Mouse (Mus musculus) layer of hippocampus, postnatal 36 days (tissue): ENCODE measurements around the gene Ino80. TPM values are rescaled to one million over a fixed set of nuclear protein-coding genes. Genes with fewer than 3 reads are reported as not detected.

Source experiments
- DNase-seq, 2 experiments: peaks; one replicate each; pipeline ENCODE4 v3.0.0; 2022
- total RNA-seq, 2 experiments: library from RNA; stranded (reverse); gene quantifications; 2 replicates each; pipeline ENCODE4 v1.2.3; 2021

The Ino80 gene
- total RNA-seq, 2 experiments from 2014 or later, result 18.2 to 18.7 TPM

DNA sequence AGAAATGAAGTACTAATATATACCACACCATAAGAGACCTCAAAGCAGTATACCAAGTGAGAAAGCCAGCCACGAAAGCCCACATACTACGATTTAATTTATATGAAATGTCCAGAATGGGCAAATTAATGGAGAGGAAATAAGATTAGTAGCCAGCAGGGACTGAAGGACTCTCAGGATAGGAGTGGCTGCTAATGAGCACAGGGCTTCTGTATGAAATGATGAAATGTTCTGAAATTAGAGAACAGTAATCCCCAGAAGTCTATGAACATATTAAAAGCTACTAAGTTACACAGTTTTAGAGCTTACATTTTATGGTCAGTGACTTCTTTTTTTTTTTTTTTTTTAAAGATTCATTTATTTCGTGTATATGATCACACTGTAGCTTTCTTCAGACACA, 22.9 kb downstream of the Ino80 start:
- DNase-seq, result no peak

- peak in 1 of 2 experiments; percentile 10 for DNase-seq
Measured at GRCm38 (mm10) chr2:119436988-119437387, 40.5 kb downstream of the Ino80 start.

GRCm38 (mm10) chr2:119436467-119436866, 41.0 kb downstream of the Ino80 start:
- no peak for DNase-seq

- DNase-seq, result peak; percentile 24 to 38
Measured at GRCm38 (mm10) chr2:119413819-119414218, 63.7 kb downstream of the Ino80 start.

DNA sequence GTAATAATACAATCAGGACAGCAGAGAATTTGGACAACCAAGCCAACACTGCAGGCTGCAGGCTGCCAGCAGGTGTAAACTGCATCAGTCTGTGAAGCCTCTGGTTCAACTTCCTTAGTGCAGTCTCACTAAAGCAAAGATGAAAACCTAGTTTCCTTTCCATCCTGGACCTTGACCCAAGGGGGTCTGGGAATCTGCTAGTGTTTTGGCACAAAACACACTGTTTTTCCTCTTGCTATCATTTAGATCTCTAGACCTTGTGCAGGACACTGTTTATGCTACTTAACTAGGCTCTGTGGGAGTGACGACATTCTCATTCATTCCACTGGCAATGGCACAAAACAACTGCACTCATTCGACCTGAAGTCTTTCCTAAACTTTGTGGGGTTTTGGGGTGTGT, 65.8 kb downstream of the Ino80 start:
- DNase-seq, result no peak

DNA sequence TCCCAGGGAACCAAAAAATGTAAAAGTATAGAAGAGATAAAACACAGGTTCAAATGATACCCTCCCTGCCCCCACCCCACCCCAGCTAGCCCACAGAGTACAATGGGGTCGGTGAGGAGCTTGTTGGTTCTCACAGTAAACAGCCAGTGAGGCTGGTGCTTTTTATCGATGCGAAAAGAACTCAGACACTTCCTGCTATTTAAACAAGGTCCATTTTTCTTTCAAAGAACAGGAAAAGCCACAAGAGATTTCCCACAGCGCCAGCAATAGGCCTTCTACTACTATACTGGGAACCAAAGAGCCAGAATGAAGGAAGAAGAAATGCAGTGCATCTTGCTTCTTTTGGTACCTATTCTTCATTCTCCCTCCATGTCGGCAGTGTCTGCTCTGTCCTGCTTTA, 66.5 kb downstream of the Ino80 start:
- DNase-seq, result no peak

- no peak for DNase-seq
Measured at GRCm38 (mm10) chr2:119408733-119409132, 68.8 kb downstream of the Ino80 start.

DNA sequence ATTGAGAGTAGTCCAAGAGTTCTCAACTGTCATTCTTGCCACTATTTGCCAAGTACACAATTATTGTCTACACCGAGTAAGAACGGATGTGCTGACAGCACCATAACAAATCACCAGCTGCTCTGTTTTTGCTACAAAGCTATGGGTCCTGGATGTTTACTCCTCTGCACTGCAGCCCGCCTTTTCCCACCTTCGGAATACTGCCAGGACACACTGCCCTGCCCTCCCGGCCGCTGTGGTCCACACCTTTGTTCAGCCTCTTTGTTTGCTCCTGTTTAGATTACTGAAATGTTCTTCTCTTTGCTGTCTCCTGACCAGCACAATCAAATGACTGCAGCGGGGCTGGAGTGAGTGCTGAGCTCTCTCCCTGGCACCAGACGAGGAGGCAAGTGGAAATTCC, 69.2 kb downstream of the Ino80 start:
- no peak for DNase-seq

- DNase-seq, result no peak
Measured at GRCm38 (mm10) chr2:119399313-119399712, 78.2 kb downstream of the Ino80 start.

- DNase-seq, result no peak
Measured at GRCm38 (mm10) chr2:119398665-119399064, 78.8 kb downstream of the Ino80 start.

DNA sequence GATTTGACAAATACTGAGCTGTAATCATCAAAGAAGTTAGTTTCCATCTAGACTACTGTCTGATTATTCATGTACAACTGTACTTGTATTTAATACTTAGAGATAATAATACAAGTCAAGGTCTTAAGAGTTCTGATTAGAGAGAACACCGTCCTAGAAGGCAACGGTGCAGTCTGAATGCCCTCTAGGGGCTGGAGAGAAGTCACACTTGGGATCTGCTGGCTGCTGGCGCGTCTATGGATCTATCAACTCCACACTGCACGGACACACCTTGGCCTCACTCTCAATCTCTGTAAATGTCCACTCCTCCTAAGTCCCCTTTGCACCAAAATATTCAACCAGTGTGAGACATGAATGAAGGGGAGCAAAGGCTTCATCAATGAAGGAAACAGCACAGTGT, 79.2 kb downstream of the Ino80 start:
- DNase-seq, result no peak

- no peak for DNase-seq
Measured at GRCm38 (mm10) chr2:119389992-119390391, 87.5 kb downstream of the Ino80 start.

DNA sequence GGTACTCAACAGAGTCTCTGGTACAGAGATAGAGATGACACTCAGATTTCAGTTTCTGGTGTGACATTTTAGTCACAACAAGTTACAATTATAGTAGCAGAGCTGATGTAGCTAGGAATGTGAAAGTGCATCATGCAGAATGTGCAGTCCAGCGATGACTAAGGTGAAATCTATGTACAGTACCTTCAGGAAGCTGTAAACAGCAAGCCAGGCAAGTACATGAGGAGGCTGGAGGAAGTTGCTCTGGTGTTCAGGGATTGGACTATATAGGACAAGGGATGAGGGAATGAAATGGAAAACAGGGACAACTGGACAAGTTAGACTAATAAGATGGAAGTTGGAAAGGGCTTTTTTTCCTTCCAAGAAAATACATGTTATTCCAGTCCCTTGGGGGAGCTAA, 89.2 kb downstream of the Ino80 start:
- no peak for DNase-seq

DNA sequence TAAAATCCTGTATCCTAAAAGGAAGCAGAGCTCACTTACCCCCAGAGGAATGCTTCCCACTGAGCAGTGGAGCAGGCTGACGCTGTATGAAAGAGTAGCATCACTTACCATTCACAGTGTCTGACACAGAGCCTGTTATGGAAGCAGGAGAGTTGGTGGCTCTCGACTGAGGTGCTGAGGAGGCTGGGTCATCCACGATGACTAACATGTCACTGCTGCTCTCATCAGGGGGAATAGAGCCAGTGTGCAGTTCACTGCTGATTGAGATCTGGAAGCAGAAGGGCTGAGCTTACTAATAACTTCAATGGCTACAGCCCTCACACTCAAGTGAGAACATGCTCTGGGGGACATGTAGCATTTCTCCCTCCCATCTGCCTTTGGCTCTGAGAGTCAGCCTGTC, 98.0 kb downstream of the Ino80 start:
- DNase-seq, result no peak

DNA sequence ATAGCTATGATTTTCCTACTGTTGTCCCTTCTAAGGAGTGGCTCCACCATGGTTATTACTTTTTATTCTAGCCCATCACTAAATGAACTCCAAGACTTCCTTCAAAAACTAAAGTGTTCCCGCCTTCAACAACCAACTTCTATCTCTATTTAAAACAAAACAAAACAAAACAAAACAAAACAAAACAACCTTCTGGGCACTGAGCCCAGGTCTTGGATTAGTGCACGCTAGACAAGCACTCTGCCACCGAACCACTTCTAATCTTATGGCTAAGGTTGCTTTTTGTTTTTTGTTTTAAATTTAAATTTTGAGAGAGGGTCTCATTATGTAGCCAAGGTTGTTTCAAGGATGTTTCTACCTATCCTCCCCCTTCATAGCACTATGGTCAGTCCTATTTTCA, 99.7 kb downstream of the Ino80 start:
- DNase-seq, result no peak

- no peak for DNase-seq
Measured at GRCm38 (mm10) chr2:119377286-119377685, 100.2 kb downstream of the Ino80 start.

DNA sequence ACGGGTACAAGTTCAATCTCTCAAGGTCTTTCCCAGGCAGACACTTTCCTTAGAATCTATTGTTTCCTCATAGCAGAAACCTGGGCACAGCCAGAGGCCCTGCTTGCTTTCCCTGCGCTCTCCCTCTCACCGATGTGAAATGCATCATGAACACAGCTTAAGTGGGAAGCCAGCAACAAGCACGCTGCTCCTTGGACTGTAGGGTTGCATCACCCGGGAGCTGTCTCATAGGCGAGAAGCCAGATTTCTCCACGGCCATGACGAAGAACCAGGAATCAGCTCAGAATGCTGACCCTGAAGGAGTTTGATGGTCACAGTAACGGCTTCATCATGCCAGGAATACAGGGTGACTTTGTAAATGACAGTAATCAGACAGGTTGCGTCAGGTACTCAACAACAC, 107.4 kb downstream of the Ino80 start:
- no peak for DNase-seq

DNA sequence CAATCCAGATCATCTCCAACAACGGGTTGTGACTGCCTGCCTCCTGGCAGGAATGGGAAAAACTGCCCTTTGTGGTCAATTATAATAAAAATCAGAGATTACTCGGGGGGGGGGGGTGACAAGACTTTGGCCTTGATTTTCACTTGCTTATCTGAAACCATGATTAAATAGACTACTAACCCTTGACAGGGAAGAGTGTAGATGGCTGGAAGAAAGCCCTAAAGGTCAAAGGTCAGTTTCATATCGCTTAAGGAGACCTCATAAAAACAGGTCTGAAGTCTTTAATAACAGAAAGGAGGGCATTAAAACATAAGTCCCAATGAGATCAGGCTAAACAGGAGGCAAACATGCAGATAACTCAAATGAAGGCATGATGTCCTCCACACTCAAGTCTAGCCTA, 110.1 kb downstream of the Ino80 start:
- no peak for DNase-seq

DNA sequence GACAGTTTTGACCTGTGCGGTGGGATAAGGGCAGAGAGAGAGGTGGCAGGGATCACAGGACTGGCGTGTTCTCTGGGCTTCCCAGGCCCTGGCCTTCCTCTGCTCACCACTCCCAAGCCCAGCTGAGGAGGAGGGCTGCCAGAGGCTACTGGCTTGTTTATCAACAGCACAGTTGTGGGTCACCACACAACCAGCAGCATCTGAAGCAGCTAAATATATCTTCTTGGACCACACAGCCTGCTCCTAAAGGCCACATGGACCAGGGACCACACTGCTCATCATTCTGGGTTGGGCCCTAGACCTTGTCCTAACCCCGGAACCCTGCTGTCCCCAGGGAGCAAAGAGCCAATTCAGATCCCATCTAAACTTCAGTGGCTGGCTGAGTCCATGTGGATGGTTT, 112.5 kb downstream of the Ino80 start:
- no peak for DNase-seq

GRCm38 (mm10) chr2:119359721-119360291, 117.7 kb downstream of the Ino80 start:
- no peak for DNase-seq

GRCm38 (mm10) chr2:119358249-119358648, 119.2 kb downstream of the Ino80 start:
- DNase-seq, result no peak

GRCm38 (mm10) chr2:119356805-119357204, 120.7 kb downstream of the Ino80 start:
- no peak for DNase-seq

DNA sequence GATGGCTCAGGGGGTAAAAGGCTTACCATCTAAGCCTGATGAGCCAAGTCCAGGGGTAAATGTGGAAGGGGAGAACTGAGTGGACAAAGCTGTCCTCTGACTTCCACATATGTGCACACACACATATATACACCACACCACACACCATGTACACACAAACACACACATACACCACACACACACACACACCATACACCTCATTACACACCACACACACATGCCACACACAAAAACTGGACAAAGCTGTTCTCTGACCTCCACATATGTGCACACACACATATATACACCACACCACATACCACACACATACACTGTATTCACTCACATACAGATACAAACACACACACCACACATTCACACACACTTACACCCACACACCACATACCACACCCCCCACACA, 121.2 kb downstream of the Ino80 start:
- DNase-seq, result no peak

GRCm38 (mm10) chr2:119355651-119356050, 121.8 kb downstream of the Ino80 start:
- no peak for DNase-seq

DNA sequence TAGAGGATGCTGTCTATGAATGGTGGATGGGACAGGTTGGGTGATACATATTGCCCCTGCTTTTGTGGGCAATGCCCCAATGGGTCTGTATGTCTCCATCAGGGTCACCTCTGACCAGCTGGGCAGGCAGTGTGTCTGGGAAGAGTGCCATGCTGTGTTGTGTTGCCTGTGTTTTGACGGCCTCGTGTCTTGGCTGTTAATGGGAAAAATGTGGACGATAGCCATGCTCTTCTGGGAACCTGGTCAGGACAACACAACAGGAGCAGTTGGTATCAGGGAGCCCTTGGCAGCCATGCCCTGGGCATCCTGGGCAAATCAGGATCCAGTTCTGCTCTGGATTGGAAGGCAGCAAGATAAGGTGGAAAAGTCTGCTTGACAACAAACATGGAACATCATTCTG, 122.4 kb downstream of the Ino80 start:
- DNase-seq, result no peak
